Mouse (Mus musculus): ENCODE measurements at regions not wholly inside any gene's neighbourhood (a gene's known extent, or its start where the extent isn't known, plus 50 kb on each side); places are given as distances from the start of the nearest gene placed in this dataset.

DNA sequence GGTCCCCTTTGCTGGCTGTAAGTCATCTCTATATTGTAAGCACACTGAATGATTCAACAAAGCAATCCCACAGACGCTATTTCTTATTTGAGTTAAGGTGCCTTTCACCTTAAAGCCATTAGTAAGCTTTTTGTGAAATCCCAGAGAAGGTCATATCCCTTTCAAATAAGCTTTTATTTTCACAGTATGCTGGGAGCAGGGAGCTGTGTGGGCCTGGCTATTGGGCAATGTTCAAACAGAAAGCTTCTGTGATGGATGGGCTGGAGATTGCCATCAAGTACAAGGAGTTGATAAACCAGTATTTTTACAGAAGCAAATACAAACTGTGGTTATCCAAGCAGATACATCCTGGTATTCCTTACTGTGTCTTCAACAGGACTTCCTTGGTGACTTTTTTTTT lies 1389.0 kb downstream of the Gsdmc2 start:
- no peak overlapping the region for H3K9ac ChIP-seq (ENCODE audit: low read length)
- no peak overlapping the region for H3K4me3 ChIP-seq (ENCODE audit: low read depth, low read length)
- H3K27me3 ChIP-seq (ENCODE audit: control insufficient read depth, insufficient read depth, low read length), result no peaks in the 10 kb centered on the region
- no peaks in the 10 kb centered on the region for H3K4me1 ChIP-seq (ENCODE audit: control insufficient read depth, insufficient read depth, low read length)
- no peak for DNase-seq (ENCODE audit: low spot score)
- H3K27ac ChIP-seq (replicated peaks; ENCODE audit: low read depth, low read length), result no peak overlapping the region
- no peaks in the 10 kb centered on the region for H3K36me3 ChIP-seq (ENCODE audit: control insufficient read depth, insufficient read depth, low read length)
- ATAC-seq (ENCODE audit: insufficient number of reproducible peaks, low FRiP score, low TSS enrichment, low read depth), result no peak
- no peak overlapping the region for H3K4me2 ChIP-seq (ENCODE audit: low read depth, severe bottlenecking)
- no peaks in the 10 kb centered on the region for H3K9me3 ChIP-seq (ENCODE audit: control insufficient read depth, low read length)
- 78% methylated on average over 1 of the region's 1 CpGs for WGBS

DNA sequence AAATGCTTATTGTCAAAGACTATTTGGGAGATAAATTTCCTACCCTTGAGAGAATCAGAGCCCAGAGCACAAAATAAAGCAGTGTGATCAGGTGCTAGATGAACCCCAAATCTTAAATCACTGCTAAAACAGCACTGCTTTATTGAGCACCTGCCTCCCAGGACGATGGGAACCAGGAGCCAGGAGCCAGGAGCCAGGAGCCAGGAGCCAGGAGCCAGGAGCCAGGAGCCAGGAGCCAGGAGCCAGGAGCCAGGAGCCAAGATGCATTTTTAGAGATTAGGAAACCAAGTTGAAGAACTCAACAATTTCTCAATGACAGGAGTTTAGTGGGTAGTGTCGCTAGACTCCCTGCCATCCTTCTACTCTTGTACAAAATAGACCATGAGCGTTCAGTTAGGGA lies 1396.9 kb downstream of the Gsdmc2 start:
- H3K4me2 ChIP-seq (ENCODE audit: low read depth, severe bottlenecking), result no peak overlapping the region
- no peaks in the 10 kb centered on the region for H3K27me3 ChIP-seq (ENCODE audit: control insufficient read depth, insufficient read depth, low read length)
- H3K4me3 ChIP-seq (ENCODE audit: low read depth, low read length), result no peak overlapping the region
- DNase-seq (ENCODE audit: low spot score), result no peak
- no peak overlapping the region for H3K9ac ChIP-seq (ENCODE audit: low read length)
- no peak overlapping the region for H3K27ac ChIP-seq (replicated peaks; ENCODE audit: low read depth, low read length)
- no peaks in the 10 kb centered on the region for H3K36me3 ChIP-seq (ENCODE audit: control insufficient read depth, insufficient read depth, low read length)
- ATAC-seq (ENCODE audit: insufficient number of reproducible peaks, low FRiP score, low TSS enrichment, low read depth), result no peak
- no peaks in the 10 kb centered on the region for H3K4me1 ChIP-seq (ENCODE audit: control insufficient read depth, insufficient read depth, low read length)
- 84% methylated on average over 3 of the region's 3 CpGs for WGBS
- H3K9me3 ChIP-seq (ENCODE audit: control insufficient read depth, low read length), result no peaks in the 10 kb centered on the region

DNA sequence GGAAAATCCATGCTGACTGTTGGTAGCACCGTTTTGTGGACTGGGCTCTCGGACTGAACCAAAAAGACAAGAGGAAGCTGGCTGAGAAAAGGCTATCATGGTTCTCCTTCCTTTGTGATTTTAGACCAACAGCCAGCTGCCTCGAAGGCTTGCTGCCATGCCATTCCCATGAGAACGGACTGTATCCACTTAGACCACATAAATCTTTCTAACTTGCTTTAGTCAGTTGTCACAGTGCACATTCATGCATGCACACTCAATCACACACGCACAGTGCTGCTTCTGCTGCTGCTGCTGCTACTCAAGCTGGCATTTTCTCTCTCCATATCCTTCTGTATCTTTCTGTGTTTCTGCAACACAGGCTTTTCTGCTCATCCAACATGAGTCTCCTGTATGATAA lies 1405.8 kb downstream of the Gsdmc2 start:
- 70% methylated on average over 5 of the region's 5 CpGs for WGBS
- no peak overlapping the region for H3K4me2 ChIP-seq (ENCODE audit: low read depth, severe bottlenecking)
- H3K9me3 ChIP-seq (ENCODE audit: control insufficient read depth, low read length), result no peaks in the 10 kb centered on the region
- no peak overlapping the region for H3K9ac ChIP-seq (ENCODE audit: low read length)
- no peak overlapping the region for H3K4me3 ChIP-seq (ENCODE audit: low read depth, low read length)
- ATAC-seq (ENCODE audit: insufficient number of reproducible peaks, low FRiP score, low TSS enrichment, low read depth) (no peak), DNase-seq (ENCODE audit: low spot score) (no peak)
- no peaks in the 10 kb centered on the region for H3K36me3 ChIP-seq (ENCODE audit: control insufficient read depth, insufficient read depth, low read length)
- H3K27ac ChIP-seq (replicated peaks; ENCODE audit: low read depth, low read length), result no peak overlapping the region
- no peaks in the 10 kb centered on the region for H3K4me1 ChIP-seq (ENCODE audit: control insufficient read depth, insufficient read depth, low read length)
- no peaks in the 10 kb centered on the region for H3K27me3 ChIP-seq (ENCODE audit: control insufficient read depth, insufficient read depth, low read length)

DNA sequence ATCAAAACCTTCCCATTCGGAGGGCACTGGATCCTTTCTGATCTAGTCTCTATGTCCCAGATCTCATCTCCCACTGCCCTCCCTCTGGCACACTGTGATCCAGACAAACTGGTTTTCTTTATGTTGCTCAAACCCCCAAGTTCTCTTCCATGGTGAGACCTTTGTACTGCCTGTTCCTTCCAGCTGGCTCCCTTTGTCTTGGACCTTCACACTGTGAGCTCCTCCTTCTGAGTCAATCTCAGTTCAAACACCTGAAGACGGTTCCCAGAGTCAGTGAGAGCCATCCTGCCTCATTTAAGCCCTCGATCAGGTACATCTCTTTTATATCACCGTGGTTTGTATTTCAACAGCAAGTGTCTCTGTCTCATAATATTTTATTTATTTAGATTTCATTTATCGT lies 1408.3 kb downstream of the Gsdmc2 start:
- no peak overlapping the region for H3K9ac ChIP-seq (ENCODE audit: low read length)
- ATAC-seq (ENCODE audit: insufficient number of reproducible peaks, low FRiP score, low TSS enrichment, low read depth) (no peak), DNase-seq (ENCODE audit: low spot score) (no peak)
- no peak overlapping the region for H3K4me3 ChIP-seq (ENCODE audit: low read depth, low read length)
- H3K27me3 ChIP-seq (ENCODE audit: control insufficient read depth, insufficient read depth, low read length), result no peaks in the 10 kb centered on the region
- no peaks in the 10 kb centered on the region for H3K9me3 ChIP-seq (ENCODE audit: control insufficient read depth, low read length)
- no peaks in the 10 kb centered on the region for H3K4me1 ChIP-seq (ENCODE audit: control insufficient read depth, insufficient read depth, low read length)
- H3K27ac ChIP-seq (replicated peaks; ENCODE audit: low read depth, low read length), result no peak overlapping the region
- WGBS, result 91% methylated on average over 5 of the region's 5 CpGs
- H3K4me2 ChIP-seq (ENCODE audit: low read depth, severe bottlenecking), result no peak overlapping the region
- H3K36me3 ChIP-seq (ENCODE audit: control insufficient read depth, insufficient read depth, low read length), result no peaks in the 10 kb centered on the region

DNA sequence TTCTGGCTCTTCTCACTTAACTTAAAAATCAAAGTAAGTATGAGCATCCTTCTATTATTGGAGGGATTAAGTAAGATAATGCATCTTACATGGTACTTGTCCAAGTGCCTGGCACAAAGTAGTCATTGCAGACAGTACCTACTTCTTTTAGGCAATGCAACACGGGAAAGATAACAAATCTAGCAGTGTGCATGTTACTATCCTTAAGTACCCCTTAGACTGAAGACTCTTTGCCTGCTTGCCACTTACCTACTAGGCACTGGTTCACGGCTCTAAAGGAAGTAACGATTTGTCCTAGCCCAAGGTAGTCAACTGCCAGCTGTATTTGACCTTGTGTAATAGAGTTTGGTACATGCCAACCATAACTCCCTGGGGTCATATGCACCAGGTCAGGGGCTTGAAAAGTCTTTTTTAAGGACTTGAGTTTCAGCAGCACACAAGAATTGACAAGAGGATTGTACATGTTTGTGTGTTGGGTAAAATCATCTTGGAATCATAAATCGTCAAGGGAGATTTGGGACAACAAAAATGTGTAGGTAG lies 1409.8 kb downstream of the Gsdmc2 start:
- 92% methylated on average over 4 of the region's 4 CpGs for WGBS
- Histone ChIP-seq H3K4me1 (ENCODE audit: control insufficient read depth, insufficient read depth, low read length) (no peaks in the 10 kb centered on the region), H3K27me3 (ENCODE audit: control insufficient read depth, insufficient read depth, low read length) (no peaks in the 10 kb centered on the region), H3K4me2 (ENCODE audit: low read depth, severe bottlenecking) (no peak overlapping the region), H3K9ac (ENCODE audit: low read length) (no peak overlapping the region), H3K36me3 (ENCODE audit: control insufficient read depth, insufficient read depth, low read length) (no peaks in the 10 kb centered on the region), H3K4me3 (ENCODE audit: low read depth, low read length) (no peak overlapping the region), H3K27ac (replicated peaks; ENCODE audit: low read depth, low read length) (no peak overlapping the region), H3K9me3 (ENCODE audit: control insufficient read depth, low read length) (no peaks in the 10 kb centered on the region)
- ATAC-seq (ENCODE audit: insufficient number of reproducible peaks, low FRiP score, low TSS enrichment, low read depth) (no peak), DNase-seq (ENCODE audit: low spot score) (no peak)

DNA sequence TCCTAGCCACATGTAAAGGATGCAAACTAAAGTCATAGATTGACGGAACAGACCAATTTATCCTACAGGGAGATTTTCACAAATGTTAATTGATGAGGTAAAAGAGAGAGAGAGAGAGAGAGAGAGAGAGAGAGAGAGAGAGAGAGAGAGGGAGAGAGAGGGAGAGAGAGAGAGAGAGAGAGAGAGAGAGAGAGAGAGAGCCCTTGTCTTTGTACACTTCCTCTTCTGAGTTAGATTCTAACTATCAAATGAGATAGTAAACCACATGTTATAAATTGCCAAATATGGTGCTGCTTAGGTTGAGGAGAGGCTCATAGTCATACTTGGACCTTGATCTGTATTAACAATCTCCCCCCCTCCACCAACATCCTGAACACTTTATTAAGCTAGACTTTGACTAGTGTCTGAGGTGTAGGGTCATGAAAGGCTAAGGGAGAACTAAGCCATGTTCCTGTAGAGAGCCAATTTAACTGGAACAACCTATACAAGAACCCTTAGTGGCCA lies 1412.2 kb downstream of the Gsdmc2 start:
- 86% methylated on average over 1 of the region's 1 CpGs for WGBS
- Histone ChIP-seq H3K36me3 (ENCODE audit: control insufficient read depth, insufficient read depth, low read length) (no peaks in the 10 kb centered on the region), H3K27me3 (ENCODE audit: control insufficient read depth, insufficient read depth, low read length) (no peaks in the 10 kb centered on the region), H3K4me2 (ENCODE audit: low read depth, severe bottlenecking) (no peak overlapping the region), H3K9me3 (ENCODE audit: control insufficient read depth, low read length) (no peaks in the 10 kb centered on the region), H3K27ac (replicated peaks; ENCODE audit: low read depth, low read length) (no peak overlapping the region), H3K9ac (ENCODE audit: low read length) (no peak overlapping the region), H3K4me3 (ENCODE audit: low read depth, low read length) (no peak overlapping the region), H3K4me1 (ENCODE audit: control insufficient read depth, insufficient read depth, low read length) (no peaks in the 10 kb centered on the region)
- DNase-seq (ENCODE audit: low spot score) (no peak), ATAC-seq (ENCODE audit: insufficient number of reproducible peaks, low FRiP score, low TSS enrichment, low read depth) (no peak)

DNA sequence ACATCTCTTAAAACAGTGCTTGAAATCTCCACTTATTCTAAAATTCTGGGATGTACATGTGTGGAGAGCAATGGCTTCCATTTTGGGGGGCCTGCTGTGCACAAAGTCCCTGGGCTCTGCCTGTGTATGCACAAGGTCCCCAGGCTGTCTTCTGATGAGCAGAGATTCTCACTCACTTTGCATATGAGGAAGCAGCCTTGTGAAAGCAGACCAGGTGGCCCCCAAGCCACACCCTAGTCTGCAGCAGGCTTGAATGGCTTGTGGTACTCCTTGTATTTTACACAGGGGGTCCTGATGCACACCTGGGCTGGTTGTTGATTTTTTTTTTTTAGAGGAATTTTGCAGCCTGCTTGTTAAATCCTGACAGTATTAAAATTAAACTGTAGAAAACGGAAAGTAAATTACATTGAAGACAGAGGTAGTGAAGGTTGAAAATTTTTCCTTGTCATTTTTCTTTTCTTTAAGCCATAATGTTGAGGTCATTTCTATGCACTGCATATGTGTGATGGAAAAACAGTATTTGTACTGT lies 1413.8 kb downstream of the Gsdmc2 start:
- Histone ChIP-seq H3K27ac (replicated peaks; ENCODE audit: low read depth, low read length) (no peak overlapping the region), H3K4me2 (ENCODE audit: low read depth, severe bottlenecking) (no peak overlapping the region), H3K9me3 (ENCODE audit: control insufficient read depth, low read length) (no peaks in the 10 kb centered on the region), H3K27me3 (ENCODE audit: control insufficient read depth, insufficient read depth, low read length) (no peaks in the 10 kb centered on the region), H3K9ac (ENCODE audit: low read length) (no peak overlapping the region), H3K4me3 (ENCODE audit: low read depth, low read length) (no peak overlapping the region), H3K4me1 (ENCODE audit: control insufficient read depth, insufficient read depth, low read length) (no peaks in the 10 kb centered on the region), H3K36me3 (ENCODE audit: control insufficient read depth, insufficient read depth, low read length) (no peaks in the 10 kb centered on the region)
- WGBS, result 64% methylated on average over 1 of the region's 1 CpGs
- ATAC-seq (ENCODE audit: insufficient number of reproducible peaks, low FRiP score, low TSS enrichment, low read depth), result no peak
- DNase-seq (ENCODE audit: low spot score), result no peak

DNA sequence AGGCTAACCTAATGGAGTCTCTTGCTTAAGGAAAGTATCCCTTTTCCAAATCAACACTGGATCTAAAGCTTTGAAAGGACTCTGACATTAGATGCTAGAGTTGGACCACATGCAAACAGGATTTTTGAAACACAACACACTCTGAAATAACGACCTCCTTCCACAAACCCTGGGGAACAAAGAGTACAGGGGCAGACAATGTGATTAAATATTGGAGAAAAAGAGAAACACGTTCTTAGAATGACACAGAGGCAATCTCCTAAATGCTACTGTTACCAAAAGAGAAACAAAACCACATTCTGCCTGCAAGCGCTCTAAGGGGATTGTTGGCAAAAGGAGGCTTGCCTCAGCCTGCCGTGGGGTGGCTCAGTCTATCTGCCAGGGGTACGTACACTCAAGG lies 1422.0 kb downstream of the Gsdmc2 start:
- no peaks in the 10 kb centered on the region for H3K9me3 ChIP-seq (ENCODE audit: control insufficient read depth, low read length)
- H3K27me3 ChIP-seq (ENCODE audit: control insufficient read depth, insufficient read depth, low read length), result no peaks in the 10 kb centered on the region
- 80% methylated on average over 5 of the region's 5 CpGs for WGBS
- H3K4me1 ChIP-seq (ENCODE audit: control insufficient read depth, insufficient read depth, low read length), result no peaks in the 10 kb centered on the region
- no peak overlapping the region for H3K9ac ChIP-seq (ENCODE audit: low read length)
- H3K4me2 ChIP-seq (ENCODE audit: low read depth, severe bottlenecking), result no peak overlapping the region
- ATAC-seq (ENCODE audit: insufficient number of reproducible peaks, low FRiP score, low TSS enrichment, low read depth), result no peak
- no peak overlapping the region for H3K4me3 ChIP-seq (ENCODE audit: low read depth, low read length)
- DNase-seq (ENCODE audit: low spot score), result no peak
- no peaks in the 10 kb centered on the region for H3K36me3 ChIP-seq (ENCODE audit: control insufficient read depth, insufficient read depth, low read length)
- no peak overlapping the region for H3K27ac ChIP-seq (replicated peaks; ENCODE audit: low read depth, low read length)
